ENCODE assay signal across 8 mouse cellular contexts in the genomic region with DNA sequence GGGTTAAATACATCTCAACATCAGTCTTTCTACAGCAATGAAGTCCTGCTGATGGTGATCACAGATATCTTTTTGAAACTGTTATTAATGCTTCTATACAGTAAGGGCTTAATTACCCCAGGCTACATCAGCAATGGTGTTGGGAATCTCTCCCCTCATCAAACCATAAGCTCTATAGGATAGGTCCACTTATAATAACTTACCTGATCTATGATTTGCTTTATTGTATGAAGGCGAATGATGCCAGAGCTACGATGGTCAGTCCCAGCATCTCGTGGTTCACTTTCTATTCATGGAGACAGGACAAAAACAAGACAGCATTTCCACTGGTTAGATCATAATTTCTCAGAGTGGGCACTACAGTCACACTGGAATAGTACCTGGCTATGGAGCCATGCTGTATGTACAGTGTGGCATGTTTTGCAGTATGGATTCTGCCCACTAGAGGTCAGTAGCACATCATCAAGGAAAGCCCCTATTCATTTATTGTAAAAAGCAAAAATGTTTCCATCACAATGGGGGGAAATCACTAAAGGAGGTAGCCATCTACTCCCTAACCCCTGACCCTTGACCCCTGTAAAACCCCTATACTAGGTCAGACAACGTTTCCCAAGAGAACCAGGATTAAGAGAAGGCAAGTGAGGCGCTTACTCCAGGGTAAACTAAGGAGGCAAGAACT.
A peak's percentile ranks its signal among the peaks of the same experiment; 100 is the strongest.
DNase-seq lines count a peak whose midpoint lies in the region; ATAC-seq lines count a peak whose summit lies in the region.

No protein-coding gene starts in this region.

- H3K9me3 ChIP-seq in limb, embryonic 13.5 days, result no peaks in the 10 kb centered on the region

- H3K36me3 ChIP-seq in limb, embryonic 13.5 days, result peaks cover 52% of the 10 kb centered on the region

- no peaks in the 10 kb centered on the region for H3K4me1 ChIP-seq in limb, embryonic 13.5 days

- no peaks in the 10 kb centered on the region for H3K27me3 ChIP-seq in limb, embryonic 13.5 days

- ATAC-seq in limb, embryonic 13.5 days (ENCODE audit: low FRiP score, low read depth), result peak; percentile 61; the same call in 1 of the 2 replicates

- H3K4me2 ChIP-seq in limb, embryonic 13.5 days (replicated peaks), result no peak overlapping the region

- peak; percentile 50 to 55 for DNase-seq in B cell, adult 2 months
- DNase-seq in Muller cell, postnatal 12 days (ENCODE audit: inconsistent ontology term), result peak; percentile 9
- peak; percentile 87 to 91 for DNase-seq in cerebellum, postnatal 10 days
- peak; percentile 51 to 74 for DNase-seq in frontal cortex, postnatal 25 days (ENCODE audit: low spot score in 2 of 2)
- DNase-seq in kidney, adult 9 months, result peak; percentile 74
- DNase-seq in neural tube, embryonic 10.5 days (ENCODE audit: extremely low spot score, low spot score), result peak; percentile 60
- DNase-seq in thymus, postnatal 4 days, result peak; percentile 67

- no peak overlapping the region for H3K27ac ChIP-seq in limb, embryonic 13.5 days

- WGBS in limb, embryonic 13.5 days, result 69% methylated on average over 5 of the region's 5 CpGs

- H3K4me3 ChIP-seq in limb, embryonic 13.5 days, result no peak overlapping the region

- H3K9ac ChIP-seq in limb, embryonic 13.5 days, result no peak overlapping the region

Comparison
In these comparisons a context has a peak if more than half of its experiments do, and no peak if none do; other contexts are left out.
1. DNase-seq: peak in every context shown above with its lines; median percentile 89 in cerebellum, postnatal 10 days; 74 in kidney, adult 9 months; 67 in thymus, postnatal 4 days; 62 in frontal cortex, postnatal 25 days; 60 in neural tube, embryonic 10.5 days; 52 in B cell, adult 2 months; 9 in Muller cell, postnatal 12 days.